Mouse (Mus musculus) right cerebral cortex, adult 2 months (tissue): Measurements from ENCODE around the gene Sp9.

Experiments used
- DNase-seq, 2 experiments: peaks; one replicate each; pipeline ENCODE4 v3.0.0; 2021 to 2022; ENCODE audit warnings: low spot score in 2 of 2

Sp9 gene

DNA sequence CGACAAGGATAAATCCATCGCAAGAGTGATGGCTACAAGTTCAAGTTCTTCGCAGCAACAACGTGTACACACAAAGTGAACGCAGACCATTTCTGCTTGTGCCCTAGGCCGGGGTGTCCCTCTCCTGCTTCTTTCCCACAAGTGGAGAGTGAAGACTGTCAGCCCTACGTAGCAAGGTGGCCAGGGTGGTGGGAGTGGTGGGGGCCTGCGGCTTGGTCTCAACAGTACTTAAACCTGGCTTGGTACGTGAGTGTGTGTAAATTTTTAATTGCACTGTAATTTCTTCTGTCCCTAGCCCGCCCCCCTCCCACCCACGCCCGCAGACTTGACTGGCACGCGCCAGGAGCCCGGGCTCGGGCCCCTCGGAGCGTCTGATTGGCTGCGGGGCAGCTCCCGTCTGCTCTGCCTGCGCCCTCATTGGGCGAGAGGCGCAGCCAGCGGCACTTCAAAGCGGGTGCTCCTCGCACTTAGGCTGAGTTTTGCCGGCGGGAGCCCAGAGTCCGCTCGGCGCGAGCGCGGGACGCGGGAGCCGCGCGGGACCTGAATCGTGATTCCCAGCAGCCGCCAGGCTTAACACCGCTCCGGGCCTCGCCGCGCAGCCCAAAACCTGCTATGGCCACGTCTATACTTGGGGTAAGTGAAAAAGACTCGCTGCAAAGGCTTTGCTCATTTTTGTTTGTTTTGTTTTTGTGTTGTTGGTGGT, at the start of gene Sp9:
TSS of gene Sp9 (plus strand) at position 467 of the 703 bp plus-strand sequence.
- DNase-seq, result peak in 1 of 2 experiments; percentile 35

DNA sequence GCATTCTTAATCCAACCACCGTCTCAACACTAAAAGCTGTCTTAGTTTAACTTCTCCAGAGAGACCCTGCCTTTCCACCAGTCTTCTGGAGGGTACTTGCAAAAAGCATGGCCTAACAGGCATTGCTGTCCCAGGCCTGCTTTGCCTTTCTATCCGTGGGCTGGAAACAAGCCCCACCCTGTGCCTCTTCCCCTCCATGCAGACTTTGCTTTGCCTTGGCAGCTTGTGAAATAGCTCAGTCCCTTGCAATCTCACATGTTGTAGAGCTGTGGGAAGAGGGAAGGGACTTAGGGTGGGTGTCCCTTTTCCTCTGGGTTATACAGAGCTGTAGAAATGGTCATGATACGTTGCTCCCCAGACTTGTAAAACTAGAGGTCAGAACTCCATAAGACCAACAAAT, 40.6 kb upstream of the Sp9 start:
- no peak for DNase-seq

DNA sequence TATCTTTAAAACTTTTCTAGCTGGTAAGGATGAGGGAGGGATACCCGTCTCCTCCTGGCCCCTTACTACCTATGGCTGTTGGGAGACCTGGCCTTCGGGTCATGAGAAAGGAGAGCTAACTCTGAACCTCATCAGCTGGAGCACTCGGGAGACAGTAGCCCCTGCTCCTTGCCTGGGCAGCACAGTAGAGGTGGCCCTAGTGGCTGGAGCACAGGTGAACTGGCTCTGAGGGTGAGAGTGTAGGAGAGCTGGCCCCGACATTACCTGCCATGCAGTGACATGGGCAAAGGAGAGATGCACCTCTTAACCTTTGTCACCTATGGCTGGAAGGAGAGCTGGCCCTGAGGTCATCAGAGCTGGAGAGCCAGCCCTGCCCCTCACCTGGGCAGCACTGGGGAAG, 30.4 kb upstream of the Sp9 start:
- DNase-seq, result no peak

DNA sequence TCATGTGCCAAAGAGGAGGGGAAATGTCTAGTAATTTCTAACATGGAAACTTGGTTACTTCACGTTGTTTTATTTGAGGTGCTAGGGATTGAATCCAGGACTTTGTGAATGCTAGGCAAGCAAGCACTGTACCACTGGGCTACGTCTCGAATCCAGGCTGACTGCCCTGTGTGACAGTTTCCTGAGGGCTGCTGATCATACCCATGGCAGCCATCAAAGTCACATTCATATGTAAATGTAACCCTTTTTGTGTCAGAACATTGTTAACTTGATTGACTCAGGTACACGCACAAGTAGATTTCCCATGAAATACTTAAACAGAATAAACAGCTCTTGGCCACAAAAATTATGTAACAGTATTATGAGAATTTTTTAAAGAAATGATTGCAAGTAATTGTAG, 23.0 kb upstream of the Sp9 start:
- DNase-seq, result no peak

DNA sequence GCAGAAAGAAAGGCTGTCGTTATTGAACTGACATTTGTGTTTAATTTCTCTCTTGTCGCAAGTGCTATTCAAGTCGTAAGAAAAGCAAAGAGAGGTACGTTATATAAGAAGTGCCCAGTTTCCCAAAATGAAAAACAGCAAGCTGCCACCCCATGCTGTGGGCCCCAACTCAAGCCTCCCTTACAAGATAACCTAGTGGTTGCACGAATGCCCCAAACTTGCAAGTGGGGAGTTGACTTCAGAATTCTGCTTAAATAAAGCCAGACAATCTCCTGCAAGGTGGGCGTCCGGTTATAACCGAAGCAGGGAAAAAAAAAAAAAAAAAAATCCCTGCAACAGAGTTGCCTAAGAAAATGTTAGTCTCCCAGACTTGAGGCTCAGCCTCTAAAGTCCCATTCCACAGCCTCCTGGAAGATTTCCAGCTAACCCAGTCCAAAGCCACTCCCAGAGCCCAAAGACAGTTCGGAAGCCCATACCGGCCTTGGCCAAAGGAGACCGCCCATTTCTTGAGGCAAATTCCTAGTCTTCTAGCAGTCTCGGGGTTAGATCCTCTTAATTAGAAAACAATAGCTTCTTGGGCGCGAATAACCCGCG, 8.5 kb upstream of the Sp9 start:
- DNase-seq, result no peak

DNA sequence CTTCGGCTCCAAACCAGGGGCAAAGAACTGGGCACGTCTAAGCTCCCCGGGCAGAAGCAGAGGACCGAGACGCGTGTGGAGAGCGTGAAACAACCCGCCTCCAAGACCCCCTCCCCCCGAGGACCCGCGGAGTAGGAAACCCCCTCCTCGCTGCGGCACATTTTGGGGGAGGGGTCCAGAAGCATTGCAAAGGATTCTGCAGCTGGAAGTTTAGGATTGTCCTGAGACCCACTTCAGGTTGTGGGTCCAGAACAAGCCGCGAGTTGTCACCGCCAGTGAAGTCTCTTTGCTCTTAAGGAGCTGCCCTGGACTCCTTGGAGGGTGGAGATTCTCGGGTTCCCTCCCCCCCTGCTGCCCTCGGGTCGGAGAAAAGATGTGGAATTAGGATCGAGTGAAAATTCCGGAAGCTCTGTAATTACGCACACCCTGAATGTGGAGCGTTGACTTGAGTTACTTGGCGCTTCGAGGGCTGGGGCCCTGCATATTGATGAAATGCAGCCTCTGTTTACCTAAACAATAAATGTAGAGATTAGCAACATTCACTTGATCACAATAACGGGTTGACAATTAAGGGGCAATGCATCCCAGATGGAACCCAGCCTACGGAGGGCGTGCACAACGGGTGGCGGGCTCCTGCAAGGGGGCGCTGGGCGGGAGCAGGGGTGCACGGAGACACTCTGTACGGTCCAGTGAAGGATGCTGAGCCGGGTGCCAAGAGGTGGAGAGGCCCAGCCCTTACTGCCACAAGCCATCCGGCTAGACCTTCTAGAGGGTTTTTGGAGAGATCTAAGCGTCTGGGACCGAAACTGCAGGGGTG, 7.7 kb upstream of the Sp9 start:
- DNase-seq, result no peak

DNA sequence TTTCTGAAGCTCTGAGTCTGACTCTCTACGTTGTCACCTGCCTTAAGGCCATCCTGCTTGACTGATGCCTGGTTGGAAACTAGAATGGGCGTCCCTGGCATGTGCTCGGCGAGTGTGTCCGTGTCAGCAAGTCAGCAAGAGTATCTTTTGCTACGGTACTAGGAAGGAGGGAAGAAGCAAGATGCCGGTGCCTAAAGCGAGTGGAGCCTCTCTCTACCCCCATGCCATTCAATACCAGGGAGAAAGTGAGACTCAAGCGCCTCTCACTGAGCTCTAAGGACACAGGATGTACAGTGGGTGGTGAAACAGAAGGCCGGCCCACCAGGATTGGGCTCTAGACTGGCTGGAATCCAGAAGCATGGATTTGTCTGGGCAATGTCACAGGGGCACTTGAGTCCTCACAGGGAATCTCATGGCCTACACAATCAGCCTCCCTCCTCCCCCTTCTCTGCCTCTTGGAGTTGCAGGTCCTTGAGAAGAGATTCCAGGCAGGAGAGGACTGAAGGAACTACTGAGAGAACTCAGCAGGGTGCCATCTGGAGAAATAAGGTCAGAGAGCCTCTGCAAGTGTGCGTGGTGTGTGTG, 7.0 kb upstream of the Sp9 start:
- no peak for DNase-seq

DNA sequence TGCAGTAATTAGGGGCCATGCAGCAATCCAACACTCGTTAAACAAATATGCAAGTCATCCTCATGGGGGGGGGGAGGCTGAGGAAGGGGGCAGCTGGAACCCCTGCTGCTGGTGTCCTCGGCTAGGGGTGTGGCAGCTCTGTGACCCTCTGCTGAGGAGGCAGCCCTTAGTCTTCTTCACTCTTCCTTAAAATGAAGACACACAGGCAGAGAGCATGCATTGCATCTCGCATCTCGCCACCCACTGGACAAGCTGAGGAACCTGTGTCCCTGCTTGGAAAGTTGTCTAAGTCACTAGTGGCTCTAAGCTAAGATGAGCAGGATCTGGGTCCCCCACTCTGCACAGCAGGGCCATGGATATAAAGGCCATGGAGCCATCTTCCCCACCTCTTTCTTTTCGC, 5.7 kb upstream of the Sp9 start:
- no peak for DNase-seq

DNA sequence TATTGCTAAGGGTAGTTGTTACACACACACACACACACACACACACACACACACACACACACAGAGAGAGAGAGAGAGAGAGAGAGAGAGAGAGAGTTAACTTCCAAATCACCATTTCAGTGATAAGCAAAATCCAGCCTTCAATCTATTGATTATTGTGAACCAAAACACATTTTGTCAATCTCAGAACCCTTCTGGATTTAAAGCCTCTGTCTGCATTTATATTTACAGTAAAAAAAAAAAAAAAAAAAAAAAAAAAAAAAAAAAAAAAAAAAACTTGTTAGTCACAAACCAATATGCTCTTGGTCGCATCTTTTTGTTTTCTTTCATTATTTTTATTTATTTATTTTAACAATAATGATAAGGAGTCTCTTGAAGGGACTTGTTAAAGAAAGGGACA, 5.1 kb upstream of the Sp9 start:
- DNase-seq, result no peak

DNA sequence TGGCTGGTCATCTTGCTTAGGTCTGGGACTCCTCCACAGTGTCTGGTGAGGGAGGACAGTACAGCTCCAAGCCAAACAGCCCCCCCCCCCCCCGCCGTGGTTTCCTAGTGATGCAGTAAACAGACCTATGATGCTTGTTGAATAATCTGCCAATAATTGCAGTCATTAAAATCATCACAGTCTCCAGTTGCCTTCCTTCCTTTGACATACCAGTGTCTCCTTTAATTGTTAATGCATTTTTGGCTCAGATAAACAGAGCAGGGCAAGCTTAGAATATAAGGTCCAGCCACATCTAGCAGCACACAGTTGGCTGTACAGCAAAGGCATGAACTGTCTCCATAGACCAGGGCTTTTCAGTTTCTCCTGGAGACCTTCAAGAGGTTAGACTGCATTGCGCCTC, 4.5 kb upstream of the Sp9 start:
- no peak for DNase-seq

DNA sequence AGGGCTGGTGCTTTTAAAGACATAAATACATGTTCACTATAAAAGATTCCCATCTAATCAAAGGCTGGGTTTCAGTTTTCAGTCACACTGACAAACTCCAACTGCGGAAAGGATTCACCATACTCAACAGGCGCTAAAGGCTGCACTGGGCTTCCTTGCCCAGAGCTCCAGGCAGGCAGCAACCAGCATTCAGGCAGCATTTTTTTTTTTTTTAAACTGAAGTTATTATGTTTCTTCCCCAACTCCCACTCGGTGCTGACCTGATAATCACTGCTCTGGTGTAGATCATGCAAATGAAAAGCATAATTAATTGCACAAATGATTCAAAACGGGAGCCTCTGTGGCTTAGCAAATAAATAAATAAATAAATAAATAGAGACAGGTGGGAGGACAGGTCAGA, 3.9 kb upstream of the Sp9 start:
- no peak for DNase-seq

DNA sequence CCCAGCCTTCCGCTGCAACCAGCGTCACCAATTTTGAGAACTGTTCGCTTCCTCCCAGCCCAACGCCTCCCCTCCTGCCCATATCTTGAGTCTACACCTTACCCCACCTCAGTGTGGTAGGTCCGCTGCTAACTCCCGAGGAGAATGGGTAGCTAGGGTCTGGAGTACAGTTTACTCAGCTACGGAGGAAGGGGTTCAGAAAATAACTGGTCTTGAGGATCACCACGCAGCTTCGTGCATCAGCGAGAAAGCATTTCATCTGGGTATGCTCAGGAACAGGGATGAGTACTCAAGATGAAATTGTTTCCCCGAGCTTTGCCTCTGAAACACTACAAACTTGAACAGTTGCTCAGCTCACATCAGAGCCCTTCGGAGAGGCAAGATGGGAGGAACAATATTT, 3.4 kb upstream of the Sp9 start:
- DNase-seq, result no peak

DNA sequence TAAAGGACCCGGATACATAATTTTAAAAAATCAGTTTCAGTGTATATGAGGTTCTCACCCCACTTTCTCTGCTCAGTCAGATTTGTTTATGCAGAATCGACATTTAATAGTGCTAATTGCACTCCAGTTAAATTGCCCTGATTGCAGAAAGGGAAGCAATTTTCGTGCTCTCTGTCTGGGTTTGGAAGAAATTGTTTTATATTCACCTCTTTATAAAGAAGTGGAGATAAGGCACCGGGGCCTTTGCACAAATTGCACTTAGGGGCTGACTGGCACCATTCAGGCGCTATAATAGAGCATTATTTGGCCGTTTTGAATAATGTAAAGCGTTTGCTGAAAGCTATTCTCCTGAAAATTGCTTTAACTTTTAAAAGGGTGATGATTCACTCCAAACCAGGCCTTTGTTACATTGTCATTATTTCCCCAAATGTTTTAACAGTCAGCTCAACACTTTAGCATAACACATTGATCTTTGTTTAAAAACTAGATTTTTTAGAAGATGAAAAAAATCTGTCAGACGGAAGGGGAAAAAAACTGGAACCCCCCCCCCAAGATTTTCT, 2.8 kb upstream of the Sp9 start:
- DNase-seq, result no peak

DNA sequence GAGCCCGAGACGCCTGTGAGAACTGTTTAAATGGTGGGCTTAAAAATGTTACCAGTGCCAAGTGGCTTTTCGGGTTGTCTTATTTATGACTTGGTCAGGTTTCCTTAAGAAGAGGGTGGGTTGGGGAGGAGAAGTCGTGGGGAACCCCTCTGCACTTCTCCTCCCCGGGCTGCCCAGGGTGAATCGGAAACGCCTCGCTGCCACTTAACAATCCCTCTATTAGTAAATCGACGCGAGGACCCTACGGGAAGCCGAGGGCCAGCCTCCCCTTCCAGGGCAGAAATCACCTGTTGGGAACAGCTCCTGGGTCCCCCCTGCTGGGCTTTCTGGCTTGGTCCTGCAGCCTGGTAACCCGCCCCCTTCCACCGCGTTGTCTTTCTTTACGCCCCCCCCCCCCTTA, 2.1 kb upstream of the Sp9 start:
- DNase-seq, result no peak

DNA sequence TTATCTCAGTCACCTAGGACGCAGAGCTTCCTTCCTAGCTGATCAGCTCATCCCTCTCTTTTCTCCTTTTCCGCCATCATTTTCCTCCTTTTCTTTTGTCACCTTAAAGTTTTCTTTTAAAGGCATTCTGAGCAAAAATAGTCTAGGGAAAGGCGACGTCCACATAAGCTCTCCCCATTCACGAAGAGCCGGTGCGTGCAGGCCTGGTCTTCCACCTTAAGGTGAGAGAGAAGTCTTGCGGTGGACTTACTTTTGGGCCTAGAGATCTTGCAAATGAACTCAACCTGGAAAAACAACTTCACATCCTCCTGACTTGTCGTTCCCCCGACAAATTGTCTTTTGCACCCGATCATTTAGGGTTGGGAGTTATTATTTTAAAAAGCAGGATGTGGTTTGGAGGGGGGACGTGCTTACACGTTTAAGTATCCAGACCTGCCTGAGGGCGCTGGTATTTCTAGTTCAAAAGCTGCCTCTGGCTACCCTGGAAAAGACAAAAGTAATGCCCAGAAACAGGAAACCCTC, 1.6 kb upstream of the Sp9 start:
- DNase-seq, result no peak

DNA sequence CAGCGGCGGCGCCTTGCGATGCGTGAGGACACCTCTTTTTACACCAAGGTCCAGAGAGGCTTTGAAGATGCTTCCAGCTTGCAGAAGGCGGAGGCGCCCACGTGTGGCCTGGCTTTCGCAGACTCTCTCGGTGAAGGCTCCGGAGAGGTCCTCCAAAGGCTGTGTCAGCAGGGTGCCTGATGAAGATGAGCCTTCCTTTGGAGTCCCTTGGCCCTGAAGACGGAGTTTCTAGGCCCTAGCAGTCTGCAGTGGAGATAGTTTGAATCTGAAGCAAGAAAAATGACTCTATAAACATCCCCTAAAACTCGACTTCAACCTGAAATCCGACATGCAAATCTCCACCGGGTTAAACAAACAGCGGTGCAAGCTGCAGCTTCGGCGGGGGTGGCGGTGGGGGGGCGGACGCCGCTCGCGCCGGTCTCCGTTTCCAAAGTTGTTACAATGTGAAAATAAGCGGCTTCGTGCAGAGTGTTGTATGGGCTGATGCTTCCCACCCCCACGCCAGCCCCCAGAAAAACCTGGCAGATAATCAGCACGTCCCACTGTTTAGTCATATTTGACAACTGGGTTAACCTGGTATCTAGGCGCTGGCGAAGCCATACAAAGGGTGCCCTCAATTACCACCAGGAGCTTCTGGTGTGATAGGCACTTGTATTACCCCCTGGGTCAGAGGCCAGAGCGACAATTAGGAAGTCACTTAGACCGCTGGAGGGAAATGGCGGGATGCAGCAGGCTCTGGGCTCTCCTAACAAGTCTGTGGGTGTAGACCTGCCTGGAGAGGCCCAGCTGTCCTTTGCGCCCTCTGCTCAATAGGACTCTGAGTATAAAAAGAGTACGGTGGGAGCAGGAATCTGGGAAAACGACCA, 899 bp upstream of the Sp9 start:
- peak in 1 of 2 experiments; percentile 33 for DNase-seq

DNA sequence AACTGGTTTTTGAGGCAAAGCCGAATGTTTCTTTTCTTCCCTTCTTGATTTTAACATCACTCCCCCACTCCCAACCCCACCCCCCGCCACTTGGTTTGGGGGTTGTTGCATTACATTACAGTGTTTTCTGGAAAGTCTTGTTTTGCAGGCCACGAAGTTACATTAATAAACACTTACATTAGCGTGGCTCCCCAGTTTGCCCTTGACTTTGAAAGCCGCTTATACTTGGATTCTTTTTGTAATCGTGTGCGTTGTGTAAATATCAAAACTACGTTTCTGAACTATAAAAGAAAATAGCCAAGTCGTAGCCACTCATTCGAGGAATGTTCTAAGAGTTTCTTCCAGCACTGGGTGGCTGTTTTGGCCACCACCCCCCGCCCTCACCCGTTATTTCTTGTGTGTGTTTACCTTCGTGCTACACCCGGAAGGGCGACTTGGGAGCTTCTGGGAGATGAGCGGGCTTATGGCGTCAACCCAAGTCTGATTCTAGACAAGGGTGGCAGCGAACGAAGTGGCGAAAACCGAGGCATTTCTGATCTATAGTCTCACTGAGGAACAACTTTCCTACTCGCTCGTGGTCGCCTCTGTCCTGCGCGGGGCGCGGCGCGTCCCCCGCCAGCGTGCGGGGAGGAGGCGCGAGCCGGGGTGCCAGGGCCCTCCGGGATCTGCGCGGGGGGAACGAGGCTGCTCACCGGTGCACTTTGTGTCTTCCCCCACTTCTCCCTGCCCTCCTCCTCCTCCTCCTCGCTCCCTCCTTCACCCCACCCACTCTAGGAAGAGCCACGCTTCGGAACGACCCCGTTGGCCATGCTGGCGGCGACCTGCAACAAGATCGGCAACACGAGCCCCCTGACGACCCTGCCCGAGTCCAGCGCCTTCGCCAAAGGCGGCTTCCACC, 875 bp downstream of the Sp9 start:
- peak in 1 of 2 experiments; percentile 35 for DNase-seq

DNA sequence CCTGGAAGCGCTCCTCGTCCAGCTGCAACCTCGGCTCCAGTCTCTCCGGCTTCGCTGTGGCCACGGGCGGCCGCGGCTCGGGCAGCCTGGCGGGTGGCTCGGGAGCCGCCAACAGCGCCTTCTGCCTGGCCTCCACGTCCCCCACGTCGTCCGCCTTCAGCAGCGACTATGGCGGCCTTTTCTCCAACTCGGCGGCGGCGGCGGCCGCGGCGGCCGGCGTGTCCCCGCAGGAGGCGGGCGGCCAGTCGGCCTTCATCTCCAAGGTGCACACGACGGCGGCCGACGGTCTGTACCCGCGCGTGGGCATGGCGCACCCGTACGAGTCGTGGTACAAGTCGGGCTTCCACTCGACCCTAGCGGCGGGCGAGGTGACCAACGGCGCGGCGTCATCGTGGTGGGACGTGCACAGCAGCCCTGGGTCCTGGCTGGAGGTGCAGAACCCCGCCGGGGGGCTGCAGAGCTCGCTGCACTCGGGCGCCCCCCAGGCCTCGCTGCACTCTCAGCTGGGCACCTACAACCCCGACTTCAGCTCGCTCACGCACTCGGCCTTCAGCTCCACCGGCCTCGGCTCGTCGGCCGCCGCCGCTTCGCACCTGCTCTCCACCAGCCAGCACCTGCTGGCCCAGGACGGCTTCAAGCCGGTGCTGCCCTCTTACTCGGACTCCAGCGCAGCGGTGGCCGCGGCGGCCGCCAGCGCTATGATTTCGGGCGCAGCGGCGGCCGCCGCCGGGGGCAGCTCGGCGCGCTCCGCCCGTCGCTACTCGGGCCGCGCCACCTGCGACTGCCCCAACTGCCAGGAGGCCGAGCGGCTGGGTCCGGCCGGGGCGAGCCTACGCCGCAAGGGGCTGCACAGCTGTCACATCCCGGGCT, 1.8 kb downstream of the Sp9 start:
- DNase-seq, result no peak
